Mouse (Mus musculus) bone marrow macrophage, adult 2 months (primary cell): ENCODE data around the gene Tekt4. TPM values are rescaled to one million over a fixed set of nuclear protein-coding genes. Genes with fewer than 3 reads are reported as not detected.

ENCODE experiments used
- H3K27ac ChIP-seq: 2 replicates; pipeline ENCODE4 v1.5.1; 2012; ENCODE audit warnings: low read depth, low read length; ENCODE audit not compliant: insufficient read depth
- H3K4me1 ChIP-seq: 2 replicates; pipeline ENCODE4 v1.6.1; 2012; ENCODE audit warnings: low read length; ENCODE audit not compliant: control insufficient read depth, insufficient read depth
- H3K4me3 ChIP-seq: 2 replicates; pipeline ENCODE4 v1.5.1; 2012; ENCODE audit warnings: mild to moderate bottlenecking, low read length, moderate library complexity; ENCODE audit not compliant: insufficient read depth
- CTCF ChIP-seq: IDR thresholded peaks from 2 replicates; pipeline ENCODE4 v1.5.1; 2012; ENCODE audit warnings: low read depth, mild to moderate bottlenecking, low read length, moderate library complexity
- POLR2A ChIP-seq: IDR thresholded peaks from 2 replicates; pipeline ENCODE4 v1.6.1; 2012; ENCODE audit warnings: mild to moderate bottlenecking, low read depth, low read length, borderline replicate concordance
- polyA plus RNA-seq: library from polyadenylated mRNA; stranded (reverse); fragments of >200 nt; gene quantifications from 2 replicates; pipeline ENCODE4 v1.2.4, GENCODE M21; 2012; ENCODE audit not compliant: missing spikeins, insufficient read depth, insufficient read length

Gene Tekt4
- polyA plus RNA-seq, 1 experiment: not detected

GRCm38 (mm10) chr17:25472044-25472443, 17.6 kb downstream of the Tekt4 start:
- TF ChIP-seq POLR2A (no peak), CTCF (no peak)
- H3K27ac ChIP-seq: no peak overlapping the region
- no peaks in the 10 kb centered on the region for H3K4me1 ChIP-seq
- H3K4me3 ChIP-seq: no peak overlapping the region

GRCm38 (mm10) chr17:25474330-25475077, 20.1 kb downstream of the Tekt4 start:
- Histone ChIP-seq H3K4me1 (no peaks in the 10 kb centered on the region), H3K27ac (no peak overlapping the region), H3K4me3 (peak overlapping the region; percentile 22)
- TF ChIP-seq CTCF (peak; percentile 66), POLR2A (no peak)

- TF ChIP-seq POLR2A (no peak), CTCF (peak; percentile 47; the same call in 1 of the 2 replicates)
- no peaks in the 10 kb centered on the region for H3K4me1 ChIP-seq
- H3K27ac ChIP-seq: no peak overlapping the region
- H3K4me3 ChIP-seq: no peak overlapping the region
These were observed 21.7 kb downstream of the Tekt4 start for GRCm38 (mm10) chr17:25475946-25476744.

- no peak for TF ChIP-seq CTCF
- Histone ChIP-seq H3K27ac (no peak overlapping the region), H3K4me3 (no peak overlapping the region), H3K4me1 (no peaks in the 10 kb centered on the region)
These were observed 25.7 kb downstream of the Tekt4 start for GRCm38 (mm10) chr17:25480152-25480551.

- H3K27ac ChIP-seq: no peak overlapping the region
- no peak overlapping the region for H3K4me3 ChIP-seq
- no peaks in the 10 kb centered on the region for H3K4me1 ChIP-seq
- TF ChIP-seq POLR2A: no peak
- no peak for TF ChIP-seq CTCF
These were observed 26.4 kb downstream of the Tekt4 start for GRCm38 (mm10) chr17:25480820-25481219.

- no peaks in the 10 kb centered on the region for H3K4me1 ChIP-seq
- no peak overlapping the region for H3K27ac ChIP-seq
- TF ChIP-seq POLR2A: no peak
- TF ChIP-seq CTCF: no peak
- H3K4me3 ChIP-seq: no peak overlapping the region
These were observed 27.7 kb downstream of the Tekt4 start for GRCm38 (mm10) chr17:25482092-25482491.

GRCm38 (mm10) chr17:25497013-25497412, 42.6 kb downstream of the Tekt4 start, which contains the start of gene Sstr5:
Sstr5 (minus strand) TSS chr17:25497288.
- Histone ChIP-seq H3K4me1 (no peaks in the 10 kb centered on the region), H3K4me3 (no peak within 1 kb of the TSS), H3K27ac (no peak within 1 kb of the TSS)
- no peak for TF ChIP-seq CTCF
- no peak for TF ChIP-seq POLR2A

- H3K4me1 ChIP-seq: no peaks in the 10 kb centered on the region
- H3K27ac ChIP-seq: no peak overlapping the region
- H3K4me3 ChIP-seq: no peak overlapping the region
- TF ChIP-seq POLR2A (no peak), CTCF (no peak)
These were observed 48.2 kb downstream of the Tekt4 start for GRCm38 (mm10) chr17:25502599-25502998.

- H3K4me1 ChIP-seq: no peaks in the 10 kb centered on the region
- H3K4me3 ChIP-seq: no peak overlapping the region
- TF ChIP-seq POLR2A (no peak), CTCF (peak; percentile 98)
- no peak overlapping the region for H3K27ac ChIP-seq
These were observed 53.4 kb downstream of the Tekt4 start for GRCm38 (mm10) chr17:25507799-25508198.
